Mouse (Mus musculus) neural tube, embryonic 11.5 days (tissue): ENCODE results near the gene Dok4. TPM values are rescaled to one million over a fixed set of nuclear protein-coding genes. Genes with fewer than 3 reads are reported as not detected.

Experiments
- ATAC-seq: fragments of 200-750 bp; cut with Nextera tagmentation; 2 replicates; pipeline ENCODE4 v1.8.0; 2017; ENCODE audit warnings: moderate number of reproducible peaks, mild to moderate bottlenecking, moderate TSS enrichment, moderate library complexity; ENCODE audit not compliant: insufficient read depth, low FRiP score, low TSS enrichment
- DNase-seq: peaks from one replicate; pipeline ENCODE4 v3.0.0-alpha.2; 2015; ENCODE audit warnings: low spot score
- H3K27ac ChIP-seq: fragments of 300-500 bp; sonication (generic); 2 replicates; pipeline ENCODE4 v1.5.1; 2014; ENCODE audit warnings: low read depth, mild to moderate bottlenecking, low read length
- H3K27me3 ChIP-seq: fragments of 300-500 bp; sonication (generic); 2 replicates; pipeline ENCODE4 v1.6.1; 2014; ENCODE audit warnings: mild to moderate bottlenecking, low read length, mixed read lengths; ENCODE audit not compliant: control insufficient read depth, insufficient read depth
- H3K36me3 ChIP-seq: fragments of 300-500 bp; sonication (generic); 2 replicates; pipeline ENCODE4 v1.6.1; 2014; ENCODE audit warnings: mild to moderate bottlenecking, low read length, moderate library complexity, mixed read lengths; ENCODE audit not compliant: control insufficient read depth, insufficient read depth
- H3K4me1 ChIP-seq: fragments of 300-500 bp; sonication (generic); 2 replicates; pipeline ENCODE4 v1.6.1; 2014; ENCODE audit warnings: low read length, mixed read lengths; ENCODE audit not compliant: control insufficient read depth, insufficient read depth
- H3K4me2 ChIP-seq: fragments of 300-500 bp; sonication (generic); 2 replicates; pipeline ENCODE4 v1.6.1; 2014; ENCODE audit warnings: low read depth, mild to moderate bottlenecking, moderate library complexity
- H3K4me3 ChIP-seq: fragments of 300-500 bp; sonication (generic); 2 replicates; pipeline ENCODE4 v1.5.1; 2014; ENCODE audit warnings: low read depth, low read length
- H3K9ac ChIP-seq: fragments of 300-500 bp; sonication (generic); 2 replicates; pipeline ENCODE4 v1.6.1; 2014; ENCODE audit warnings: mild to moderate bottlenecking, low read length
- H3K9me3 ChIP-seq: fragments of 300-500 bp; sonication (generic); 2 replicates; pipeline ENCODE4 v1.6.1; 2016; ENCODE audit warnings: low read length; ENCODE audit not compliant: control insufficient read depth
- WGBS: fragments of 180-500 bp; shearing (Covaris S2); extraction: QIAGEN DNeasy Blood & Tissue Kit; methylation state at CpG from one replicate; pipeline ENCODE4 v1.1.7; 2014; 5-methylcytosine and 5-hydroxymethylcytosine counted together
- polyA plus RNA-seq: library from polyadenylated mRNA; unstranded; fragments of >200 nt; fragmentation: Nextera tagmentation; extraction: Ambion mirVana; gene quantifications from 2 replicates; pipeline ENCODE4 v1.2.1, GENCODE M21; 2014

The Dok4 gene
- polyA plus RNA-seq, 1 experiment from 2014 or later: 18.5 TPM

DNA sequence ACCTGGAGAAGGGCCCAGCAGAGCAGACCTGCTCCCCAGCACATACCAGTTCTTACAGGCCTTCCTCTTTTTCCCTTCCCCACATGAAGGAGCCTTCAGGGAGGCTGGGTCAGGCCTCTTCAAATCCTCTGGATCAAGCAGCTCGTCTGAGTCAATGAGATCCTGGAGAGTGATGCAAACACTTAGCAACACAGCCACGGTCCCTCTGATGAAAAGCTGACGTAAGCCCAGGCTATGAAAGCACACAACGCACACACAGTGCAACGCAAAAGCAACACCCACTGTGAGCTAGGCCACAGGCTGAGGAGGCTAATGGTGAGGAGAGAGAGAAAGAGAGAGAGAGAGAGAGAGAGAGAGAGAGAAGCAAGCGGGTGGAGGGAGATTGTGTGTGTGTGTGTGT lies 51.0 kb downstream of the Dok4 start:
- Histone ChIP-seq H3K9me3 (no peaks in the 10 kb centered on the region), H3K4me3 (no peak overlapping the region), H3K4me1 (no peaks in the 10 kb centered on the region), H3K9ac (no peak overlapping the region), H3K4me2 (no peak overlapping the region), H3K36me3 (peaks cover 5% of the 10 kb centered on the region), H3K27ac (no peak overlapping the region), H3K27me3 (no peaks in the 10 kb centered on the region)
- WGBS: 91% methylated on average over 6 of the region's 6 CpGs
- no peak for ATAC-seq
- no peak for DNase-seq

DNA sequence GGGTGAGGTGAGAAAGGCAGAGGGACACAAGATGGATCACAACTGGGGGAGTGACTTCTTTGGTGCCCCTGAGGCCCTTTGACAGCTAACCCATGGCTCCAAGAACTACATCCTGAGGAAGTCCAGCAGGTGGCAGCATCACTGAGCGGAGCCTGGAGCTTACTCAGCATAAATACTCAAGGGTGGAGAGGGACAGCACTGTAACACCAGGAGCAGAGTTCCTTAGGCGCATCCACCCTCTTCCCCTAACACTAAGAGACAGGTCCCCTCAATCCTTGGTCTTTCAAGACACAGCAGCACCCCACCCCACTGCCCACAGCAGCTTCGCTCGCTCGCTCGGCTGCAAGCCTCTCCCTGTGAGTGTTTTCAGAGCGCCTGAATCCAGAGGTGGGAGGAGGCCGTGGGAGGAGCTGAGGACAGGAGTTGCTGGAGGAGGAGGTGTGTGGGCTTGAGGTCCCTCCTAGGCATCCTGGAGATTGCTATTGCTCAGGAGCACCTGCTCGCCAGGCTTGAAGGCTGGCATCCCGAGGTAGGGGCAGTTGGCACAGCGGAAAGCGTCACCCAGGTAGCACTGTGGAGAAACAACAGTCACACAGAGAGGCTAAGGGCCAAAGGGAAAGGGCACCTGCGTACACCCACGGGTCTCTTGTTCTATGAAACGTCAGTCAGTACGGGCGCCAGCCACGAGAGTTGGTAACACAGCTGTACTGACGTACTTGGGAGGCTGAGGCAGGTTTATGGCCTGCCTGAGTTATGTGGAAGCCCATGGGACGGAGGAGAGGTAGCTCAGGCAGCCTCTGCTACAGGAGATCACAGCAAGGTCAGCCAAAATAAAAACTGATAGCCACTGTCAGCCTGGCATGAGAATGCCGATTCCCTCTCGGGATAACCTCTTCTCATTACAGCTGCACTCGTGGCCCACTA lies 53.2 kb downstream of the Dok4 start:
- Histone ChIP-seq H3K4me2 (no peak overlapping the region), H3K9me3 (no peaks in the 10 kb centered on the region), H3K36me3 (0 out of 2 replicates have a peak, but pooled peaks cover 2% of the 10 kb centered on the region), H3K4me1 (no peaks in the 10 kb centered on the region), H3K9ac (no peak overlapping the region), H3K4me3 (no peak overlapping the region), H3K27ac (no peak overlapping the region), H3K27me3 (no peaks in the 10 kb centered on the region)
- 79% methylated on average over 23 of the region's 23 CpGs for WGBS
- ATAC-seq: no peak
- peak; percentile 55 for DNase-seq

DNA sequence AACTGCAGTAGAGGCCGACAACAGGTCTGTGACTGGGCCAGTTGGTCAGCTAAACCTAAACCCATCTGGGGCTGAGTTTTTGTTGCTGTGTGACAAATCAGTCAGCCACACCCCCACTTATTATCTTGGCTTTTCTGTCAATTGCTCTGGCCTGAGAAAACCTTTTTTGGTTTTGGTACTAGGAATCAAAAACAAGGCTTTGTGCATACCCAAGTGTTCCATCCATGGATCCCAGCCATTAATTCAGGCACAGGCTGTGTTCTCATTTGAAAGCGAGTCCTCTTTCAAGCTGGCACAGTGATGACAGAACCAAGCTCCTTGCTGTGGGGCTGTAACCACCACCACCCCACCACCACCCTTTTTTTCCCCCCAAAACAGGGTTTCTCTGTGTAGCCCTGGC lies 54.7 kb downstream of the Dok4 start:
- 84% methylated on average over 2 of the region's 2 CpGs for WGBS
- Histone ChIP-seq H3K4me1 (no peaks in the 10 kb centered on the region), H3K27me3 (no peaks in the 10 kb centered on the region), H3K27ac (no peak overlapping the region), H3K9ac (no peak overlapping the region), H3K4me2 (no peak overlapping the region), H3K9me3 (no peaks in the 10 kb centered on the region), H3K36me3 (no peaks in the 10 kb centered on the region), H3K4me3 (no peak overlapping the region)
- ATAC-seq (no peak), DNase-seq (no peak)

DNA sequence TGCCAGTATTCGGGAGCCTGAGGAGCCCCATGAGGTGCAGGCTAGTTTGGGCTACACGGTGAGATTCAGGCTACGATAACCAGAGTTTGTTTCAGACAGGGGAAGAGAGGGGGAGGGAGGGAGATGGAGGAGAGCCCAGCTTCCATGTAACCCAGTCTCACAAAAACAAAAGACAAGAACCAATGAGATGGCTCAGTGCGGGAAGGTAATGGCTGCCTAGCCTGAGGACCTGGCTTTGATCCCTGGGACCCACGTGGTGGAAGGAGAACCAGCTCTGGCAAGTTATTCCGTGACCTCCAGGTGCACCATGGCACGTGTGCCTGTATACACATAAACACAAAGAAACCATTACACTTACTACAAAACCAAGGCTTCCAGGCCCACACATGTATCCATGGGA lies 55.6 kb downstream of the Dok4 start:
- Histone ChIP-seq H3K27ac (no peak overlapping the region), H3K9ac (no peak overlapping the region), H3K4me3 (no peak overlapping the region), H3K4me1 (no peaks in the 10 kb centered on the region), H3K27me3 (no peaks in the 10 kb centered on the region), H3K36me3 (no peaks in the 10 kb centered on the region), H3K9me3 (no peaks in the 10 kb centered on the region), H3K4me2 (no peak overlapping the region)
- WGBS: 85% methylated on average over 7 of the region's 7 CpGs
- ATAC-seq (no peak), DNase-seq (no peak)

DNA sequence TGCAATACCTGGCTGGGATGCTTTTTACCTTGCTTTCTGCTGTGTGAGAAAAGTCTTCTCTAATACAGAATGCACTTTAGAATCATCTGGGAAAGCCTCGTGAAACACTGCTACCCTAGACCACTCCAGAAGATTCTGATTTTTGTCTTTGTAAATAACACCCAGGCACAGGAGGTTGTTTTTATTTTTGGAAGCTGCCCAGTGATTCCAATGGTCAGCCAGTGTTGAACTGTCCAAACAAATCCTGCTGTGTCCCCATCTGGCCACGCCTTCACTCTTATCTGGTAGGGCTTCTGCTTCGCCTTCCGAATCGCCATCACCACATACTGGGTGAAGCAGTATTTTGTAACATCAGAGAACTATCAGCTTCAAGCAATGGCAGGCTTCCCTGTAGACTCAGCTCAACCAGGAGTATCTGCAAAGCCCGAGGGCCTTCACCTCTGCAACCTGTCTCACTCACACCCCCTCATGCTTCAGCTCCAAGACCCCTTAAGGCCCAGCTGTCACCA lies 56.4 kb downstream of the Dok4 start:
- ATAC-seq (no peak), DNase-seq (no peak)
- no peak overlapping the region for H3K4me2 ChIP-seq
- H3K27ac ChIP-seq: no peak overlapping the region
- 78% methylated on average over 6 of the region's 6 CpGs for WGBS
- no peaks in the 10 kb centered on the region for H3K27me3 ChIP-seq
- no peaks in the 10 kb centered on the region for H3K9me3 ChIP-seq
- H3K9ac ChIP-seq: no peak overlapping the region
- no peaks in the 10 kb centered on the region for H3K4me1 ChIP-seq
- no peak overlapping the region for H3K4me3 ChIP-seq
- H3K36me3 ChIP-seq: no peaks in the 10 kb centered on the region

- H3K27me3 ChIP-seq: no peaks in the 10 kb centered on the region
- H3K9ac ChIP-seq: no peak overlapping the region
- H3K9me3 ChIP-seq: no peaks in the 10 kb centered on the region
- H3K4me3 ChIP-seq: no peak overlapping the region
- ATAC-seq (no peak), DNase-seq (no peak)
- H3K27ac ChIP-seq: no peak overlapping the region
- no peaks in the 10 kb centered on the region for H3K4me1 ChIP-seq
- WGBS: 94% methylated on average over 11 of the region's 11 CpGs
- no peaks in the 10 kb centered on the region for H3K36me3 ChIP-seq
- H3K4me2 ChIP-seq: no peak overlapping the region
These were observed 58.2 kb downstream of the Dok4 start for GRCm38 (mm10) chr8:94817933-94818332.

- Histone ChIP-seq H3K9me3 (no peaks in the 10 kb centered on the region), H3K4me2 (no peak overlapping the region), H3K36me3 (no peaks in the 10 kb centered on the region), H3K27me3 (no peaks in the 10 kb centered on the region), H3K27ac (no peak overlapping the region), H3K9ac (no peak overlapping the region), H3K4me1 (no peaks in the 10 kb centered on the region), H3K4me3 (no peak overlapping the region)
- 0% methylated on average over 1 of the region's 1 CpGs for WGBS
- peak; percentile 17 for DNase-seq
- no peak for ATAC-seq
These were observed 61.6 kb downstream of the Dok4 start for GRCm38 (mm10) chr8:94814556-94814955.
